Mouse (Mus musculus) midbrain, embryonic 12.5 days (tissue): ENCODE data around the gene Aamp. TPM values are rescaled to one million over a fixed set of nuclear protein-coding genes. Genes with fewer than 3 reads are reported as not detected.

ENCODE experiments used
- ATAC-seq: fragments of 200-750 bp; cut with Nextera tagmentation; 2 replicates; pipeline ENCODE4 v1.8.0; 2017; ENCODE audit warnings: low read depth, moderate TSS enrichment, moderate library complexity; ENCODE audit not compliant: low FRiP score
- H3K27ac ChIP-seq: fragments of 300-500 bp; sonication (generic); replicated peaks from 2 replicates; pipeline ENCODE4 v1.5.1; 2016; ENCODE audit warnings: mild to moderate bottlenecking
- H3K27me3 ChIP-seq: fragments of 300-500 bp; sonication (generic); 2 replicates; pipeline ENCODE4 v1.6.1; 2016; ENCODE audit warnings: mild to moderate bottlenecking
- H3K36me3 ChIP-seq: fragments of 300-500 bp; sonication (generic); 2 replicates; pipeline ENCODE4 v1.6.1; 2016
- H3K4me1 ChIP-seq: fragments of 300-500 bp; sonication (generic); 2 replicates; pipeline ENCODE4 v1.6.1; 2016
- H3K4me2 ChIP-seq: fragments of 300-500 bp; sonication (generic); replicated peaks from 2 replicates; pipeline ENCODE4 v1.6.1; 2016; ENCODE audit warnings: mild to moderate bottlenecking, moderate library complexity
- H3K4me3 ChIP-seq: fragments of 300-500 bp; sonication (generic); 2 replicates; pipeline ENCODE4 v1.5.1; 2016; ENCODE audit warnings: mild to moderate bottlenecking
- H3K9ac ChIP-seq: fragments of 300-500 bp; sonication (generic); replicated peaks from 2 replicates; pipeline ENCODE4 v1.6.1; 2016; ENCODE audit warnings: mild to moderate bottlenecking, moderate library complexity
- H3K9me3 ChIP-seq: fragments of 300-500 bp; sonication (generic); 2 replicates; pipeline ENCODE4 v1.6.1; 2016; ENCODE audit warnings: mild to moderate bottlenecking
- WGBS: fragments of 180-500 bp; shearing (Covaris S2); methylation state at CpG from one replicate; pipeline ENCODE4 v1.1.7; 2016; 5-methylcytosine and 5-hydroxymethylcytosine counted together
- polyA plus RNA-seq: library from polyadenylated mRNA; unstranded; fragments of >200 nt; fragmentation: Nextera tagmentation; extraction: Ambion mirVana; gene quantifications from 2 replicates; pipeline ENCODE4 v1.2.1, GENCODE M21; 2016

The Aamp gene
- polyA plus RNA-seq, 1 experiment from 2014 or later: 181 TPM

DNA sequence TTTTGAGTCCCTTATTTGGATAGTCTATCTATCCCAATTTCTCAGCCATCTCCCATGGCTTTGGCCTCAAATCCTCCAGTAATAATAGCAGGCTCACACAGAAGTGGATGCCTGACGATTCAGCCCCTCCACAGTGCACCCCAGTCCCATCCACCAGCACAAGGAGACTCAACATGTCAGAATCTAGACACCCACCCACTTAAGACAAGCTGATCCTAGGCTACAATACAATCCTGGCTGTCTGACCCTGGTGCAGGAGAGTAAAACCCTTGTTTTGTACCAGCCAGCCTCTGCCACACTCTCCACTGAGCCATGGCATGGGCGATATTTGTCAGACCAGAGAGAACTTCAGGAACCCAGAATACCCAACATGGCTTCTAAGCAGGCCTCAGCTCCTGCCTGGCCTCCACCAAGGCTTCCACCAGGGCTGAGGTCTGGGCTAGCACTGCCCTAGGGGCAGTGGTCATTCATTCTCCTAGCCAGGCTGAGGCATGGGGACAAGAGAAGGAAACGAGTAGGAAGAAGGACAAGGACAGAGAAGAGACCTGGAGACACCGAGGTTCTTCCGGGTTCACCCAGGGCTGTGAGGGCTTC lies 13.7 kb upstream of the Aamp start:
- peaks cover 8% of the 10 kb centered on the region; the same call in 1 of the 2 replicates for H3K36me3 ChIP-seq
- ATAC-seq: no peak
- peaks cover 10% of the 10 kb centered on the region; the same call in 1 of the 2 replicates for H3K27me3 ChIP-seq
- WGBS: 84% methylated on average over 5 of the region's 5 CpGs
- H3K4me1 ChIP-seq: peaks cover 16% of the 10 kb centered on the region
- no peak overlapping the region for H3K4me3 ChIP-seq
- H3K9ac ChIP-seq: no peak overlapping the region
- no peaks in the 10 kb centered on the region for H3K9me3 ChIP-seq
- H3K4me2 ChIP-seq: no peak overlapping the region
- no peak overlapping the region for H3K27ac ChIP-seq

DNA sequence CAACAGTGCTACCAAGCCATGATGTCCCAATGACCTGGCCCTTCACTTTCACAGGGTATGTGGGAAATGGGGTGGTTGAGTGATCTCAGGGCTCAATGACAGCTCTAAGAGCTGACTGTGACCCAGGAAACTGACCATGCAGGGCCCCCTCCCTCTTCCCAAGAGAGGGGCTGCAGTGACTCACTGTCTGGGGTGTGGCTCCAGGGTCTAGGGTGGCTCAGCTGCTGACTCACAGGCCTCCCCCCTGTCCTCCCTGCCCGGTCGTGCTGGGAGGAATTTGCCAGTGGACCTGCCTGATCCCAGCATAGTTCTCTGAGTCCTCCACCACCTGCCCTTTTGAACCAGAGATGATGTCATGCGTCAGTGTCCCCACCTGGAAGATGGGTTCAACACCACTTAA lies 12.7 kb upstream of the Aamp start:
- ATAC-seq: no peak
- H3K4me3 ChIP-seq: no peak overlapping the region
- no peak overlapping the region for H3K27ac ChIP-seq
- 0 out of 2 replicates have a peak, but pooled peaks cover 3% of the 10 kb centered on the region for H3K27me3 ChIP-seq
- peaks cover 13% of the 10 kb centered on the region; the same call in 1 of the 2 replicates for H3K36me3 ChIP-seq
- no peaks in the 10 kb centered on the region for H3K9me3 ChIP-seq
- 66% methylated on average over 3 of the region's 3 CpGs for WGBS
- H3K9ac ChIP-seq: no peak overlapping the region
- no peak overlapping the region for H3K4me2 ChIP-seq
- H3K4me1 ChIP-seq: peaks cover 15% of the 10 kb centered on the region

DNA sequence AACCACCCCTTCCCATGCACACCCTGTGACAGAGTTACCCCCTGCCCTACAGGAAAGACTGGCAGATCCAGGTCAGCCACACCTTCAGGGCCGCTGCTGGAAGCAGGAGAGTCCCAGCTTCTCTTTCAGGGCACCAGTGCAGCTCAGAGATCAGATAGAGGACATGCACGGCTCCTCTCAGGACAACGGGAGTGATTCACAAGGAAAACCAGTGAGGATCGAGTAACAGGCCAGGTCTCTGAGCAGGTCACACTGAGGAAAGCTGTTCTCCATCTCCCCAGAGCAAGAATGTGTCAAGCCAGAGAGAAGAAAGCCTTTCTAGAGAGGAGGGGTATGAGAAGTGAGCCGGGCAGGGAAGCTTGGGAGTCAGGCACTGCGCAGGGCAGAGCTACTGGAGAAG lies 11.9 kb upstream of the Aamp start:
- Histone ChIP-seq H3K4me3 (no peak overlapping the region), H3K9ac (no peak overlapping the region; the same call in 1 of the 2 replicates), H3K4me2 (no peak overlapping the region), H3K27me3 (no peaks in the 10 kb centered on the region), H3K9me3 (no peaks in the 10 kb centered on the region), H3K27ac (peak overlapping the region; percentile 79; the same call in 1 of the 2 replicates), H3K4me1 (peaks cover 15% of the 10 kb centered on the region), H3K36me3 (peaks cover 13% of the 10 kb centered on the region; the same call in 1 of the 2 replicates)
- ATAC-seq: no peak
- WGBS: 69% methylated on average over 6 of the region's 6 CpGs

- Histone ChIP-seq H3K36me3 (peaks cover 16% of the 10 kb centered on the region; the same call in 1 of the 2 replicates), H3K4me3 (no peak overlapping the region), H3K27me3 (no peaks in the 10 kb centered on the region), H3K4me1 (peaks cover 15% of the 10 kb centered on the region), H3K27ac (peak overlapping the region; percentile 79), H3K4me2 (peak overlapping the region; percentile 27; the same call in 1 of the 2 replicates), H3K9ac (peak overlapping the region; percentile 12), H3K9me3 (no peaks in the 10 kb centered on the region)
- WGBS: 20% methylated on average over 9 of the region's 9 CpGs
- ATAC-seq: peak; percentile 76
Observed at GRCm38 (mm10) chr1:74295456-74296171, 11.1 kb upstream of the Aamp start.

DNA sequence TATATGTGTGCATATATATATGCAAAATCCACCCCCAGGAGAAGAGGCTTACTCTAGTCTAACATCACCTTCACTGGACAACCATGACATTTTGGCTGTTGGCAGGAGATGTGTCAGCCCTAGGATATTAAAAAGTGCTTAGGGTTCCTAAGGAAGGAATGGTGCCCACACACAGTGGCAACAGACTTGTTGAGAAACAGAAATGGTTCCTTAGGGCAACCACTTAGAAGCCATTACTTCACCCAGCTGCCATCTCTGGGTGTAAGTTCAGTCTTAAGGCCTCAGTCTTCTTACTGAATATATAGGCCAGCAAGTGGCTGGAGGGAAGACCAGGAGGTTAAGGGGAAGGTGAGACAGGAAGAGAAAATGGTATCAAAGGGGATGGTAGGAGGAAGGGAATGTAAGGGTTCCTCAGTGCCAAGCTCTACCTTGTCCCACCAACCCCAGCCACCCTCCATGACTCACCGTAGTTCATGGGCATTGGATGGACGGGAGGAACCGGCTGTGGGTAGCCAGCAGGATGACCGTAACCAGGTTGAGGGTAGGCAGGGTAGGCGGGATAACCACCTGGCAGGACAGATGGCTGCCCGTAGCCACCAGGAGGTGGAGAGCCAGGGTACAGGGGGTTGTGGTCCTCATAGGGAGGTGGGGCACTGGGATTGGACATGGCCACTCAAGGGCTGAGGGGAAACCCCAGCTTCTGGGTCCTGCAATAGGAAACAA lies 10.4 kb upstream of the Aamp start:
- ATAC-seq: peak; percentile 28; the same call in 1 of the 2 replicates
- H3K27me3 ChIP-seq: no peaks in the 10 kb centered on the region
- H3K4me3 ChIP-seq: no peak overlapping the region
- H3K4me1 ChIP-seq: peaks cover 15% of the 10 kb centered on the region
- H3K9me3 ChIP-seq: no peaks in the 10 kb centered on the region
- H3K4me2 ChIP-seq: 0 out of 2 replicates have a peak overlapping the region, but pooled peaks have one; percentile 27
- 89% methylated on average over 6 of the region's 6 CpGs for WGBS
- peak overlapping the region; percentile 79 for H3K27ac ChIP-seq
- peak overlapping the region; percentile 12; the same call in 1 of the 2 replicates for H3K9ac ChIP-seq
- peaks cover 24% of the 10 kb centered on the region; the same call in 1 of the 2 replicates for H3K36me3 ChIP-seq

DNA sequence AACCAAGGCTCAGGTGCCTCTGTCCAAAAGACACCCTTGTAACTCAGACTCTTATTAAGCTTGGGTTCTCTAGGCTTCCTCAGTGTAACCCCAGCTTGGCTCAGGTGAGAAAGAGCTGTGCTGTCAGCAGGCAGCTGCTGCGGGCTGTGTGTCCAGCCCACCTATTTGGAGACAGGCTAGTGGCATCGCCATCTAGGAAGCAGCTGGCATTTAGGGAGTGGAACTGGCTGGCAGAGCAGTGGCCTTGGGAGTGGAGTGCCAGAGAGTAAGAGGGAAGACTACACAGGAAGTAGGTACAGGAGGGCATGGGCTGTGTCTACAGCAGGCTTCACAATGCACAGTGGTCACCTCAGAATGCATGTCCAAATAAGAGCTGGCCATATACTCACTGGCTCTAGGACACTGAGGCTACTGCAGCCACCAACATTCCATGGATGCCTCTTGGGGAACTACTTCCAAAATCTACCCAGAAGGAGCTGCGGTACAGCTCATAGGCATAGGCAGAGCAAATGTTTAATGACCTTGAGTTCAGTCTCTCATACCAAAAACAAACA lies 9.6 kb upstream of the Aamp start:
- Histone ChIP-seq H3K9ac (no peak overlapping the region), H3K4me2 (no peak overlapping the region), H3K4me3 (no peak overlapping the region), H3K27ac (no peak overlapping the region), H3K27me3 (no peaks in the 10 kb centered on the region), H3K36me3 (peaks cover 24% of the 10 kb centered on the region; the same call in 1 of the 2 replicates), H3K9me3 (no peaks in the 10 kb centered on the region), H3K4me1 (peaks cover 15% of the 10 kb centered on the region)
- ATAC-seq: no peak
- WGBS: 91% methylated on average over 3 of the region's 3 CpGs

GRCm38 (mm10) chr1:74293306-74293960 lies 8.9 kb upstream of the Aamp start:
- no peak overlapping the region for H3K4me3 ChIP-seq
- H3K9me3 ChIP-seq: no peaks in the 10 kb centered on the region
- H3K27ac ChIP-seq: no peak overlapping the region
- peaks cover 15% of the 10 kb centered on the region for H3K4me1 ChIP-seq
- H3K36me3 ChIP-seq: peaks cover 31% of the 10 kb centered on the region
- WGBS: 92% methylated on average over 8 of the region's 8 CpGs
- no peak for ATAC-seq
- no peak overlapping the region for H3K4me2 ChIP-seq
- no peak overlapping the region for H3K9ac ChIP-seq
- H3K27me3 ChIP-seq: no peaks in the 10 kb centered on the region

- WGBS: 89% methylated on average over 11 of the region's 11 CpGs
- H3K9ac ChIP-seq: no peak overlapping the region
- ATAC-seq: no peak
- H3K27ac ChIP-seq: no peak overlapping the region
- H3K9me3 ChIP-seq: no peaks in the 10 kb centered on the region
- no peaks in the 10 kb centered on the region for H3K27me3 ChIP-seq
- peaks cover 15% of the 10 kb centered on the region for H3K4me1 ChIP-seq
- peaks cover 31% of the 10 kb centered on the region for H3K36me3 ChIP-seq
- H3K4me2 ChIP-seq: no peak overlapping the region
- H3K4me3 ChIP-seq: no peak overlapping the region
Observed at GRCm38 (mm10) chr1:74292331-74293020, 7.9 kb upstream of the Aamp start.

- no peaks in the 10 kb centered on the region for H3K9me3 ChIP-seq
- H3K4me2 ChIP-seq: no peak overlapping the region
- H3K27ac ChIP-seq: no peak overlapping the region
- no peak for ATAC-seq
- H3K4me1 ChIP-seq: peaks cover 13% of the 10 kb centered on the region
- no peak overlapping the region for H3K4me3 ChIP-seq
- no peak overlapping the region for H3K9ac ChIP-seq
- no peaks in the 10 kb centered on the region for H3K27me3 ChIP-seq
- H3K36me3 ChIP-seq: peaks cover 27% of the 10 kb centered on the region
- WGBS: 92% methylated on average over 5 of the region's 5 CpGs
Observed at GRCm38 (mm10) chr1:74290141-74290540, 5.6 kb upstream of the Aamp start.

DNA sequence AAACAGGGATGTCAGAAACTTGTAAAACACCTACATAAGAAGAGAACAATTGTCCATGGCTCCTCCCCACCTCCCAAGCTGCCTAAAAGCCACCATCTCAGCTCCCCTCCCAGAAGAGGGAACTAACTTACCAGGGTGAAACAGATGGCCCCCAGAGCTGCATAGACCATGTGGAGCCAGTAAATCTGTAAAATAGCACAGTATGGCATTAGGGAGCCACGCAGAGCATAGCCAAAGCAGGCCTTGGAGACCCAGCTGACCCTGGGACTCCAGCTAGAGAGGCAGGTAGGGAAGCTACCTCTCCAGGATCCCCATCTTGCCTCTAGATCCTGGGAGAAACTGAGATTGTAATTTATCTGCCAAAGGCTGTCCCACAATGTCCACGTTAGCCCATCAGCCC lies 5.2 kb upstream of the Aamp start:
- H3K9ac ChIP-seq: no peak overlapping the region
- no peak overlapping the region for H3K4me2 ChIP-seq
- 93% methylated on average over 2 of the region's 2 CpGs for WGBS
- H3K4me3 ChIP-seq: no peak overlapping the region
- H3K36me3 ChIP-seq: peaks cover 27% of the 10 kb centered on the region
- ATAC-seq: no peak
- no peaks in the 10 kb centered on the region for H3K27me3 ChIP-seq
- H3K4me1 ChIP-seq: peaks cover 9% of the 10 kb centered on the region
- H3K27ac ChIP-seq: no peak overlapping the region
- H3K9me3 ChIP-seq: no peaks in the 10 kb centered on the region

GRCm38 (mm10) chr1:74289248-74289647 lies 4.7 kb upstream of the Aamp start:
- 93% methylated on average over 9 of the region's 9 CpGs for WGBS
- H3K36me3 ChIP-seq: peaks cover 27% of the 10 kb centered on the region
- ATAC-seq: no peak
- H3K9ac ChIP-seq: no peak overlapping the region
- H3K4me3 ChIP-seq: no peak overlapping the region
- no peaks in the 10 kb centered on the region for H3K27me3 ChIP-seq
- no peak overlapping the region for H3K27ac ChIP-seq
- peaks cover 8% of the 10 kb centered on the region for H3K4me1 ChIP-seq
- H3K9me3 ChIP-seq: no peaks in the 10 kb centered on the region
- no peak overlapping the region for H3K4me2 ChIP-seq
